Mouse (Mus musculus) megakaryocyte-erythroid progenitor cell, adult 5-6 weeks (primary cell): ENCODE measurements around the gene Tle4. TPM values are rescaled to one million over a fixed set of nuclear protein-coding genes. Genes with fewer than 3 reads are reported as not detected.

ENCODE experiments used
- ATAC-seq: replicated peaks from 2 replicates; pipeline ENCODE4 v1.8.0; 2016; ENCODE audit warnings: mild to moderate bottlenecking, inconsistent platforms; ENCODE audit not compliant: severe bottlenecking, poor library complexity, low FRiP score, low TSS enrichment
- total RNA-seq, 2 experiments: library from RNA; stranded (forward) in 1 of 2; stranded (reverse) in 1 of 2; fragments of 200-1000, 215-1000 nt in 1 of 2; fragments of >200 nt in 1 of 2; fragmentation: Nextera tagmentation in 1 of 2; gene quantifications; 2 replicates each; pipeline ENCODE4 v1.2.3; 2014 to 2017

Tle4 gene
- total RNA-seq, 2 experiments from 2014 or later, result 8.7 to 18.2 TPM

- peak; percentile 83 for ATAC-seq
These were observed 171.5 kb downstream of the Tle4 start for GRCm38 (mm10) chr19:14426244-14426868.

DNA sequence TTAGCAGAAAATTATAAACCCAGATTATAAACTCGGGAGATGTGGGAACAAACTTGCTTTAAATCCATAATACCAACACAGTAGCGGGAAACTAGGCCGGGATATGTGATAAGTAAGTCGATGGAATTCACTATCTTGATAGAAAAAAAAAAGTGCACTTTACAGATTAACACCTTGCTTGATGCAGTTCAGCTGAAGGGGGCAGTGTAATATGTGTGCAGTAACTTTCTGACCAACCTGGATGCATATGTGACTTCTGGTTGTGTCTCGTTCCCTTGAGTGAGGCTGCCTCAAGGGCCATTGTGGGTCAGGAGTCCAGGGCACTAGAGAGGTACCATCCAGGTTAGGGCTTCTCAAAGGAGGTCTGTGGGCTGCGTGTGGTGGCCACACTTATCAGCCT, 172.7 kb downstream of the Tle4 start:
- no peak for ATAC-seq

GRCm38 (mm10) chr19:14424016-14424964, 173.6 kb downstream of the Tle4 start:
- ATAC-seq, result no peak

DNA sequence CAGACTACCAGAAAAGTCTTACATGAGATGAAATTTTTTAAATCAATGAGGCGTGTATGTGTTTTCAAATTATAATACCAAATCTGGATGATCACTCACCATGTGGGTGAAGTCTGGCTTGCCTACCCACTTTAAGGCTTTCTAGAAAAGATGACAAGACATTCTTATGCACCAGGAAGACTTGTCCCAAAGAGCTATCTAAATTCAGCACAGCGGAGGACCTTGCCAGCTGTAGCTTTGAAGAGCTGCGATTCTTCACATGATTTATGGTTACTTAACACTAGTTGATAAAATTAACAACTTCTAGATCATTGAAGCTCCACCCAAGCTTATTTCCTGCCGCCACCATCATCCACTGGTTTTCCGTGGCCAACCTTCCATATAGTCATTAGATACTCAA, 176.2 kb downstream of the Tle4 start:
- no peak for ATAC-seq

GRCm38 (mm10) chr19:14419886-14420285, 178.0 kb downstream of the Tle4 start:
- ATAC-seq, result peak; percentile 55

DNA sequence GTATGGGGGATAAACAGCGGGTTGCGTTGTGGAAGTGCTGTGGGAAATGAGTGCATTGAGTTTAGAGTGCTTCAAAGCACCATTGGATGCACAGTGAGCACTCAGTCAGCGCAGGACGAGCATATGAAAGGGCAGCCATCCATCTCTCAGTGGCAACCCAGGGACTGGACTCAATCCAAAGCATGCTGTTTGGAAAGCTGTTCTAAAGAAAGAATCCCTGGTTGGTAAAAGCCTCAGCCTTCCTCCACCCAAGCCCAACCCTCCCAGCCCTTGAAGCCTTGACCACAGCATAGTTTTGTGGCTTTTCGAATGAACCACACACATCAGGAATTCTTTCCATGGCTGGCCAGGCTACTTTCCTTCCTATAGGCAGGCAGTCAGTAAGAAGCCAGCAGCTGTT, 181.0 kb downstream of the Tle4 start:
- ATAC-seq, result no peak

- ATAC-seq, result no peak
These were observed 181.9 kb downstream of the Tle4 start for GRCm38 (mm10) chr19:14415996-14416395.

DNA sequence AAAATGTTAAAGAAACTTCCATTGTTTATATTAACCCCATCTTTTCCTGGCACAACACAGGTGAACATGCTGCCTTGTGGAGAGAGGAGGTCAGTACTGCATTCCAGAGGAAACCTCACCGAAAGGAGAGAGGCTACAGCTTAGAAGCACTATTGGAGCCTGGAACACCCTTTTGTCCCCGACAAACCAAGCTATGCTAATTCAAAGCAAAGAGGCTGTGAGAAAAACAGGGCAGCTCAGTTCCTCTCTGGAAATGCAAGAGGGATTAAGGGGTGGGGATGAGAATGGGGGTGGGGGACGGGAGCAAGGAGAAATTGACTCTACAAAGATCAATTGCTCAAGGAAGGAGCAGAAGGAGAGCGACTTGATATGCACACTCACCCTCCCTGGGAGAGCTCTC, 182.9 kb downstream of the Tle4 start:
- ATAC-seq, result no peak

DNA sequence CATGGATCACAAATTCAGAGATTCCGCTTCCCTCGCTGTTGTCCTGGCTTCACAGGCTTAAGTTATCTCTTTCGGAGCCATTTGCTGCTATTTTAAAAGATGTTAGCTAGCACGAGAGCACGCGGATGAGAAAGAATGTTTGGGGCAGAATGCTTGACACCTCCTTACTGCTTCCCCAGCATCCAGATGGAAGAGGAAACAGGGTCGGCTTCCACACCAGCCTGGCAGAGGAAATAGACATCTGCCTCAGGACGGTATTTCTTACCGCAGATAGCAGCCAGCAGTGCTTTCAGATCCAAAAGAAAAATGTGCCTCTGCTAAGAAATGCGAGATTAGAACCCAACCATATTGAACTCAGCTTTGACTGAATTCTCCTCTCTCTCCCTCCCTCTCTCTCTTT, 191.2 kb downstream of the Tle4 start:
- ATAC-seq, result no peak
